Mouse (Mus musculus) lung, postnatal 0 days (tissue): ENCODE results near the gene Akt2. TPM values are rescaled to one million over a fixed set of nuclear protein-coding genes. Genes with fewer than 3 reads are reported as not detected.
A peak's percentile ranks its signal among the peaks of the same experiment; 100 is the strongest.

Experiments
- ATAC-seq: fragments of 200-750 bp; cut with Nextera tagmentation; 2 replicates; pipeline ENCODE4 v1.8.0; 2017; ENCODE audit warnings: moderate library complexity
- DNase-seq: peaks from one replicate; pipeline ENCODE4 v3.0.0-alpha.2; 2016; ENCODE audit warnings: low spot score
- H3K27ac ChIP-seq: fragments of 300-500 bp; sonication (generic); 2 replicates; pipeline ENCODE4 v1.5.1; 2014; ENCODE audit warnings: antibody characterized with exemption, mild to moderate bottlenecking, low read length, mixed read lengths
- H3K27me3 ChIP-seq: fragments of 300-500 bp; sonication (generic); replicated peaks from 2 replicates; pipeline ENCODE4 v1.6.1; 2014; ENCODE audit warnings: low read length, mixed read lengths; ENCODE audit not compliant: insufficient read depth
- H3K36me3 ChIP-seq: fragments of 300-500 bp; sonication (generic); 2 replicates; pipeline ENCODE4 v1.6.1; 2014; ENCODE audit warnings: low read length, mixed read lengths; ENCODE audit not compliant: insufficient read depth
- H3K4me1 ChIP-seq: fragments of 300-500 bp; sonication (generic); 2 replicates; pipeline ENCODE4 v1.6.1; 2014; ENCODE audit warnings: antibody characterized with exemption, low read depth, low read length, mixed read lengths; ENCODE audit not compliant: insufficient read depth
- H3K4me2 ChIP-seq: fragments of 300-500 bp; sonication (generic); replicated peaks from 2 replicates; pipeline ENCODE4 v1.6.1; 2014; ENCODE audit warnings: low read depth, mild to moderate bottlenecking, low read length, moderate library complexity, mixed read lengths
- H3K4me3 ChIP-seq: fragments of 300-500 bp; sonication (generic); 2 replicates; pipeline ENCODE4 v1.5.1; 2014; ENCODE audit warnings: low read depth, low read length
- H3K9ac ChIP-seq: fragments of 300-500 bp; sonication (generic); replicated peaks from 2 replicates; pipeline ENCODE4 v1.6.1; 2014; ENCODE audit warnings: low read depth, mild to moderate bottlenecking
- H3K9me3 ChIP-seq: fragments of 300-500 bp; sonication (generic); 2 replicates; pipeline ENCODE4 v1.6.1; 2016; ENCODE audit warnings: low read length, mixed read lengths
- CTCF ChIP-seq: IDR thresholded peaks from 2 replicates; pipeline ENCODE4 v1.5.1; 2016; ENCODE audit warnings: antibody characterized with exemption, mild to moderate bottlenecking
- EP300 ChIP-seq: IDR thresholded peaks from 2 replicates; pipeline ENCODE4 v1.6.1; 2016; ENCODE audit warnings: antibody characterized with exemption, mild to moderate bottlenecking, control low read depth
- WGBS: fragments of 180-500 bp; shearing (Covaris S2); extraction: QIAGEN DNeasy Blood & Tissue Kit; methylation state at CpG from one replicate; pipeline ENCODE4 v1.1.7; 2014; 5-methylcytosine and 5-hydroxymethylcytosine counted together
- polyA plus RNA-seq: library from polyadenylated mRNA; unstranded; fragments of >200 nt; fragmentation: Nextera tagmentation; extraction: Ambion mirVana; gene quantifications from 2 replicates; pipeline ENCODE4 v1.2.1, GENCODE M21; 2015

Akt2 gene
- polyA plus RNA-seq, 1 experiment from 2014 or later = 64.1 TPM

DNA sequence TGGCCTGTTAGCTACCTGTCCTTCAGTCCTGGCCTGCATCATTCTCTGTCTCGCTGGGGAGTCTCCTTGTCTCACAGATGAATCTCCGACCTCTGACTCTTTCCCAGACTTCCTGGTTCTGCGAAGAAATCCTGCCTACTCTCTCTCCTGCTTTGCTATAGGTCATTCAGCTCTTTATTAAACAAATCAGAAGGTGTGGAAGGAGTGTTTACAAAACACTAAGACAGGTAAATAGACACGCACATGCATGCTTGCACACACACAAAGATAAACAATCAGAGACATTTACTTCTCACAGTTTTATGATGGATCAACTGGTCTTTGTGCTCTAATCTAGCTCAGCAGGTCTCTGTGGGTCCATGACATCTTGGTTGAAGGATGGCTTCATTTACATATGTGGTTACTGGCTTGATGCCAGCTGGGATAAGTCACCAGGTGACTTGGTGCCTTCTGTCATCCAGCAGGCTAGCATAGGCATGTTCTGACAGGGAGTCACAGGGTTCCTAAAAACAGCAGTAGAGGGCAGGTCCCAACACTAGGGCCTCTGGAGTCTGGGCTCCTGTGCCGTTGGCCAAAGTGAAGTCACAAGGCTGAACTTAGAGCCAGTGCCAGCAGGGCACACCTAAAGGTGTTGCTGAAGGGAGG lies 21.6 kb upstream of the Akt2 start:
- Histone ChIP-seq H3K27ac (no peak overlapping the region), H3K4me3 (no peak overlapping the region), H3K9ac (no peak overlapping the region), H3K9me3 (no peaks in the 10 kb centered on the region), H3K4me1 (no peaks in the 10 kb centered on the region), H3K27me3 (no peaks in the 10 kb centered on the region), H3K4me2 (no peak overlapping the region), H3K36me3 (peaks cover 21% of the 10 kb centered on the region)
- ATAC-seq (no peak), DNase-seq (no peak)
- WGBS = 80% methylated on average over 5 of the region's 5 CpGs
- TF ChIP-seq CTCF (no peak), EP300 (no peak)

DNA sequence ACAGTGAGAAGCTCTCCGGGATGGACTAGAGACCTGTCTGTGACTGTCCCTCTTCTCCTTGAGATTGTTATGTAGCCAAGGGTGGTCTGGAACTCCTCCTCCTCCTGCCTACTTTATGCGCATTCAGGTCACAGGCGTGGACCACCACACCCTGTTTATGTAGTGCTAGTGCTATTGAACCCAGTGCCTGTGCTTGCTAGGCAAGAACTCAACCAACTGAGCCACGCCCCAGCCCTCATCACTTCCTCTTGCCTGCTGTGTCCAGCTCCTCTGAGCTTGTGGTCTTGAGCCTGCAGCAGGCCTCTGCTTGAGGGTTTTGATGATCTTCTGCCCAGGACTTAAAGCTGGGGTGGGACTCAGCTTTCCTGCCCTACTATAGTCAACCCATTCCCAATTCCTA lies 19.2 kb upstream of the Akt2 start:
- ATAC-seq = no peak
- Histone ChIP-seq H3K9me3 (no peaks in the 10 kb centered on the region), H3K27ac (no peak overlapping the region), H3K4me3 (no peak overlapping the region), H3K4me1 (no peaks in the 10 kb centered on the region), H3K9ac (no peak overlapping the region), H3K36me3 (peaks cover 7% of the 10 kb centered on the region; the same call in 1 of the 2 replicates), H3K27me3 (no peaks in the 10 kb centered on the region), H3K4me2 (no peak overlapping the region)
- TF ChIP-seq EP300 (no peak), CTCF (no peak)
- WGBS = 91% methylated on average over 4 of the region's 4 CpGs
- no peak for DNase-seq

DNA sequence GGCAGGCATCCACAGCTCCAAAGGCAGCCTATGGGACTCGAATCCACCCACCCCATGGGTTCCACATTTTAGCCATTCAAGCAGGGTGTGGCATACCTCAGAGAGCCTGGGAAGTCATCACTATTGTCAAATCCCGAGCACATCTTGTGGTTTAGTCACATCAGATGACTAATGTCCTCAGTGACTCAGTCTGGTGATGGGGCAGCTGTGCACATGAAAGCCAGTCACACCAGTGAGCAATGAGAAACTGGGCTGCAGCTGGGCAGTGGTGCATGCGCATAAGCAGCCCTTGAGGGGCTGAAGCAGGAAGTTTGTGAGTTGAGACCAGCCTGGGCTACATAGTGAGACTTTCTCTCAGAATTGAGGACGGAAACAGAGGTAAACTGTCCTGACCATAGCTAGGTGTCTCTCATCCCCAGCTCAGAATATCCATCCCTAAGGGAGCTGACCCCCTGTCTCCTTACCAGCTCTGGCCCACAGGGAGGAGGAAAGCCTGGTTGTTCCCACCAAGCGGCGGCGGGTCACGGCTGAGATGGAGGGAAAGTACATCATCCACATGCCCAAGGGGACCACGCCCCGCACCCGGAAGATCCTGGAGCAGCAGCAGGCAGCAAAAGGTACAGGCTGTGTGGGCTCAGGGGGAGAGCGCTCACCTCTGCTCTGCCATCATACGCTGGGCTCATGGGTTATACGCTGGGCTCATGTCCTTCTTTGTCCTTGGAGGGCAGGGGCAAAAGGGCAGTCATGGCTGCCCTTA lies 17.1 kb upstream of the Akt2 start:
- TF ChIP-seq CTCF (no peak), EP300 (no peak)
- no peak overlapping the region for H3K4me3 ChIP-seq
- 0 out of 2 replicates have a peak, but pooled peaks cover 4% of the 10 kb centered on the region for H3K36me3 ChIP-seq
- H3K27me3 ChIP-seq = no peaks in the 10 kb centered on the region
- no peak overlapping the region for H3K9ac ChIP-seq
- DNase-seq (peak; percentile 35), ATAC-seq (peak; percentile 32; the same call in 1 of the 2 replicates)
- WGBS = 90% methylated on average over 14 of the region's 14 CpGs
- H3K4me2 ChIP-seq = no peak overlapping the region
- no peaks in the 10 kb centered on the region for H3K9me3 ChIP-seq
- no peaks in the 10 kb centered on the region for H3K4me1 ChIP-seq
- H3K27ac ChIP-seq = no peak overlapping the region

DNA sequence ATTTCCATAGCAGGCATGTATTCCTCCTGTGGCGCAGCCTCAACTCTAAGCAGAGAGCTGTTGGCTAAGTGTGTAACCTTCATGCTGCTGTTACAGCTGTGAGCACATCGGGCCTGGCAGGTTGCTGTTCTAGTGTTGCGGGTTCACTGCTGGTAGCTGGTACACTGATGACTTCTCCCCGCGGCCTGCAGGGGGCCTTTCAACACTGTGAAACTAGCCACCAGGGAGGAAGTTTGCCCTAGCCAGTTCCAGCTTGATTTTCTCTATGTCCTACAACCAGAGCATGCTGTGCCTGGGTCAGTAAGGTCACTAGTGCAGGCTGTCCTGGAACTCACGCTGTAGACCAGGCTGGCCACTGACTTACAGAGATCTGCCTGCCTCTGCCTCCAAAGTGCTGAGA lies 14.4 kb upstream of the Akt2 start:
- TF ChIP-seq EP300 = no peak
- TF ChIP-seq CTCF = peak; percentile 70
- Histone ChIP-seq H3K36me3 (0 out of 2 replicates have a peak, but pooled peaks cover 12% of the 10 kb centered on the region), H3K4me3 (no peak overlapping the region), H3K9me3 (no peaks in the 10 kb centered on the region), H3K9ac (no peak overlapping the region), H3K27me3 (no peaks in the 10 kb centered on the region), H3K4me1 (no peaks in the 10 kb centered on the region), H3K27ac (no peak overlapping the region), H3K4me2 (no peak overlapping the region)
- DNase-seq = peak; percentile 48
- ATAC-seq = peak; percentile 65
- 66% methylated on average over 6 of the region's 6 CpGs for WGBS

DNA sequence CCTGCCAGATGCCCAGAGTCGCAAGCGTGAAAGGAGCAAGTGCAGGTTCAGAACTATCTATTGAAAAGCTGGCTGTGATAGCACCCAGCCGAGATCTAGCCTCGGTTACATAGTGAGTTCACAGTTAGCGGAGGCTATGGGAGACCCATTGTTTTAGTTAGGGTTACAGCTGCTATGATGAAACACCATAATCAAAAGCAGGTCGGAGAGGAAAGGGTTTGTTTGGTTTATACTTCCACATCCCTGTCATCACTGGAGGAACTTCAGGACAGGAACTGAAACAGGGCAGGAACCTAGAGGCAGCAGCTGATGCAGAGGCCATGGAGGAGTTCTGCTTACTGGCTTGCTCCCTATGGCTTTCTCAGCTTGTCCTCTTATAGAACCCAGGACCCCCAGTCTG lies 13.8 kb upstream of the Akt2 start:
- H3K27me3 ChIP-seq = no peaks in the 10 kb centered on the region
- H3K9me3 ChIP-seq = no peaks in the 10 kb centered on the region
- H3K4me1 ChIP-seq = no peaks in the 10 kb centered on the region
- 78% methylated on average over 6 of the region's 6 CpGs for WGBS
- H3K9ac ChIP-seq = no peak overlapping the region
- H3K4me3 ChIP-seq = no peak overlapping the region
- H3K4me2 ChIP-seq = no peak overlapping the region
- ATAC-seq (no peak), DNase-seq (no peak)
- TF ChIP-seq EP300 (no peak), CTCF (no peak)
- no peak overlapping the region for H3K27ac ChIP-seq
- H3K36me3 ChIP-seq = peaks cover 12% of the 10 kb centered on the region; the same call in 1 of the 2 replicates

DNA sequence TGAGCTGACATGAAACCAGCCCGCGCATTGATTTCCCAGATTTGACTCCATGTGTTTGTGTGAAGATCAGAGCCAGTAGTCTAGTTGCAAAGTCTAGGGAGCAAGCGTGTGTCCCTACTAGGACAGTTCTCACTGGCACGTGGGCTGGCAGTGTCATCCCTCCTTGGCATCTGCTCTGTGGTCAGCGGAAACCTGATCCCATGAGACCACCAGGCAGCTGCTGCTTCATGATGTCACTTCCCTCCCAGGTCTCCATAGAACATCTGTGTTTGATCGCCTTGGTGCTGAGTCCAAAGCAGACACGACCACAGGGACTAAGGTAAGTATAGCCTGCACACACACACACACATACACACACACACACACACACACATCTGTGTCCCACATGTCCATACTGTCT lies 12.9 kb upstream of the Akt2 start:
- no peak for TF ChIP-seq EP300
- no peak for TF ChIP-seq CTCF
- no peaks in the 10 kb centered on the region for H3K27me3 ChIP-seq
- no peaks in the 10 kb centered on the region for H3K9me3 ChIP-seq
- H3K36me3 ChIP-seq = peaks cover 12% of the 10 kb centered on the region; the same call in 1 of the 2 replicates
- no peak overlapping the region for H3K27ac ChIP-seq
- WGBS = 82% methylated on average over 7 of the region's 7 CpGs
- no peak overlapping the region for H3K9ac ChIP-seq
- H3K4me3 ChIP-seq = no peak overlapping the region
- H3K4me1 ChIP-seq = no peaks in the 10 kb centered on the region
- no peak for DNase-seq
- ATAC-seq = no peak
- no peak overlapping the region for H3K4me2 ChIP-seq
